In genomic region chr14:28532943-28533342, GRCm38 (mm10) we compare ENCODE assay signal across 10 mouse cellular contexts. TPM values are rescaled to one million over a fixed set of nuclear protein-coding genes. Genes with fewer than 3 reads are reported as not detected.
DNase-seq lines count a peak whose midpoint lies in the region; ATAC-seq and TF ChIP-seq lines count a peak whose summit lies in the region.
"Had no signal": no experiment of that assay in that cellular context is flagged by ENCODE, and none has a peak within 500 bp of the region (broad histone marks: within the 10 kb centered on the region; RNA-seq: fewer than 3 reads in every experiment).

No protein-coding gene starts in this region.

- no peaks in the 10 kb centered on the region for H3K36me3 ChIP-seq in heart, embryonic 16.5 days (ENCODE audit: control insufficient read depth, insufficient read depth)
- no peaks in the 10 kb centered on the region for H3K36me3 ChIP-seq in stomach, postnatal 0 days (ENCODE audit: control insufficient read depth, insufficient read depth, low read length)

- ATAC-seq in heart, embryonic 16.5 days (replicated peaks; ENCODE audit: extremely low read depth, insufficient read depth, low FRiP score), result 0 out of 2 replicates have a peak, but pooled peaks have one; percentile 18
- ATAC-seq in stomach, postnatal 0 days (ENCODE audit: low FRiP score, low TSS enrichment), result no peak
- no peak for ATAC-seq in megakaryocyte, adult 5-6 weeks (ENCODE audit: poor library complexity, severe bottlenecking)

- peaks cover 8% of the 10 kb centered on the region for H3K4me1 ChIP-seq in heart, embryonic 16.5 days (ENCODE audit: control insufficient read depth, insufficient read depth, low read length)
- no peaks in the 10 kb centered on the region for H3K4me1 ChIP-seq in stomach, postnatal 0 days (replicated peaks; ENCODE audit: control insufficient read depth, insufficient read depth)
- H3K4me1 ChIP-seq: megakaryocyte, embryonic 14.5 days had no signal

- intact Hi-C loops in gastrocnemius, postnatal 14 days (cut with DNase I; ENCODE audit: low total_unique reads), result no loop called here

- WGBS in heart, embryonic 16.5 days, result 25% methylated on average over 11 of the region's 11 CpGs
- 52% methylated on average over 11 of the region's 11 CpGs for WGBS in stomach, postnatal 0 days

- no peak for TF ChIP-seq EP300 in stomach, postnatal 0 days (optimal IDR thresholded peaks at IDR 0.05)

- no peaks in the 10 kb centered on the region for H3K9me3 ChIP-seq in heart, embryonic 16.5 days (replicated peaks; ENCODE audit: control insufficient read depth, low read length)
- no peaks in the 10 kb centered on the region for H3K9me3 ChIP-seq in stomach, postnatal 0 days (ENCODE audit: control insufficient read depth, low read length)

- H3K27ac ChIP-seq in heart, embryonic 16.5 days (ENCODE audit: low read length), result no peak overlapping the region
- H3K27ac ChIP-seq in stomach, postnatal 0 days (replicated peaks), result no peak overlapping the region

- no peaks in the 10 kb centered on the region for H3K27me3 ChIP-seq in heart, embryonic 16.5 days (ENCODE audit: control insufficient read depth, insufficient read depth, low read length)
- no peaks in the 10 kb centered on the region for H3K27me3 ChIP-seq in stomach, postnatal 0 days (ENCODE audit: control insufficient read depth, insufficient read depth, low read length)
- H3K27me3 ChIP-seq: megakaryocyte, embryonic 14.5 days had no signal

- peak overlapping the region; percentile 52 for H3K4me2 ChIP-seq in heart, embryonic 16.5 days (ENCODE audit: low read depth, low read length)
- H3K4me2 ChIP-seq in stomach, postnatal 0 days (replicated peaks; ENCODE audit: low read depth), result peak overlapping the region; percentile 8; the same call in 1 of the 2 replicates

- H3K9ac ChIP-seq in heart, embryonic 16.5 days (ENCODE audit: low read length), result no peak overlapping the region
- no peak overlapping the region for H3K9ac ChIP-seq in stomach, postnatal 0 days (ENCODE audit: low read length)

- H3K4me3 ChIP-seq in heart, embryonic 16.5 days (ENCODE audit: low read length), result peak overlapping the region; percentile 30
- no peak overlapping the region for H3K4me3 ChIP-seq in stomach, postnatal 0 days (ENCODE audit: low read depth, low read length)
- H3K4me3 ChIP-seq: megakaryocyte, embryonic 14.5 days had no signal

- peak; percentile 66 for DNase-seq in ovary, adult 18-20 months (ENCODE audit: low spot score)
- DNase-seq in ovary, postnatal 10 days (ENCODE audit: low spot score), result no peak
- peak; percentile 70 for DNase-seq in gastrocnemius, postnatal 14 days
- no peak for DNase-seq in stomach, postnatal 0 days (ENCODE audit: low spot score)
- no peak for DNase-seq in retina, postnatal 1 day
- DNase-seq: cerebellum, adult 18-20 months; layer of hippocampus, adult 9-11 months had no signal

- no peak for TF ChIP-seq CTCF in stomach, postnatal 0 days (IDR thresholded peaks at IDR 0.05; ENCODE audit: low read depth)

RNA-seq across cellular contexts. Expression of gene Wnt5a, which starts 28.4 kb away (rescaled TPM):
- 1 to 10 TPM; 6.6 to 10.0 TPM for total RNA-seq in gastrocnemius, postnatal 14 days (2021)
- polyA plus RNA-seq in heart, embryonic 16.5 days (2015; fragmentation: Nextera tagmentation; extraction: Ambion mirVana), result 9.3 and 9.8 TPM in 2 replicates
- polyA plus RNA-seq in stomach, postnatal 0 days (2015; fragmentation: Nextera tagmentation; extraction: Ambion mirVana), result 12.2 and 12.9 TPM in 2 replicates
- total RNA-seq in megakaryocyte, adult 5-6 weeks (2015), result not detected in 2 replicates
- total RNA-seq in megakaryocyte, adult 5-6 weeks (2017), result not detected in 2 replicates

Comparison
In these comparisons a context has a peak if more than half of its experiments do, and no peak if none do; other contexts are left out.
1. DNase-seq: peak in ovary, adult 18-20 months (single experiment) and gastrocnemius, postnatal 14 days (single experiment); none in ovary, postnatal 10 days (single experiment), stomach, postnatal 0 days (single experiment) and retina, postnatal 1 day (single experiment).
2. RNA of gene Wnt5a, which starts 28.4 kb away (total RNA-seq): 6.6 to 10.0 TPM in gastrocnemius, postnatal 14 days; not detected in megakaryocyte, adult 5-6 weeks; every median in the first group is over 4 times any median in the second.